Mouse (Mus musculus): ENCODE measurements at regions not wholly inside any gene's neighbourhood (a gene's known extent, or its start where the extent isn't known, plus 50 kb on each side); places are given as distances from the start of the nearest gene placed in this dataset.
A peak's percentile ranks its signal among the peaks of the same experiment; 100 is the strongest.

GRCm38 (mm10) chr5:119613413-119613812 is 57.1 kb upstream of the Tbx3 start:
- no peak overlapping the region for H3K27ac ChIP-seq (replicated peaks)
- WGBS = 10% methylated on average over 6 of the region's 6 CpGs
- ATAC-seq (ENCODE audit: low FRiP score, low read depth) = peak; percentile 51; the same call in 1 of the 2 replicates

GRCm38 (mm10) chr5:119613981-119614770 is 56.3 kb upstream of the Tbx3 start:
- Histone ChIP-seq H3K9me3 (no peaks in the 10 kb centered on the region), H3K4me3 (no peak overlapping the region), H3K36me3 (no peaks in the 10 kb centered on the region), H3K4me1 (replicated peaks) (no peaks in the 10 kb centered on the region), H3K4me2 (no peak overlapping the region), H3K27ac (replicated peaks) (no peak overlapping the region), H3K27me3 (no peaks in the 10 kb centered on the region; the same call in 1 of the 2 replicates), H3K9ac (no peak overlapping the region)
- ATAC-seq (ENCODE audit: low FRiP score, low read depth) = no peak
- WGBS = 84% methylated on average over 10 of the region's 10 CpGs

More at GRCm38 (mm10) chr5:119613413-119613812, 57.1 kb upstream of the Tbx3 start:
- Histone ChIP-seq H3K4me1 (replicated peaks) (no peaks in the 10 kb centered on the region), H3K9me3 (no peaks in the 10 kb centered on the region), H3K27me3 (peaks cover 2% of the 10 kb centered on the region; the same call in 1 of the 2 replicates), H3K9ac (no peak overlapping the region), H3K36me3 (no peaks in the 10 kb centered on the region), H3K4me3 (no peak overlapping the region), H3K4me2 (no peak overlapping the region)

GRCm38 (mm10) chr5:119615681-119616080 is 54.8 kb upstream of the Tbx3 start:
- Histone ChIP-seq H3K27me3 (no peaks in the 10 kb centered on the region; the same call in 1 of the 2 replicates), H3K4me1 (replicated peaks) (no peaks in the 10 kb centered on the region), H3K9ac (no peak overlapping the region), H3K4me3 (no peak overlapping the region), H3K36me3 (no peaks in the 10 kb centered on the region), H3K27ac (replicated peaks) (no peak overlapping the region), H3K9me3 (no peaks in the 10 kb centered on the region), H3K4me2 (no peak overlapping the region)
- no peak for ATAC-seq (ENCODE audit: low FRiP score, low read depth)
- 55% methylated on average over 5 of the region's 5 CpGs for WGBS

- Histone ChIP-seq H3K9me3 (no peaks in the 10 kb centered on the region), H3K27me3 (no peaks in the 10 kb centered on the region), H3K36me3 (no peaks in the 10 kb centered on the region), H3K4me3 (no peak overlapping the region), H3K27ac (replicated peaks) (no peak overlapping the region), H3K4me2 (no peak overlapping the region), H3K4me1 (replicated peaks) (no peaks in the 10 kb centered on the region), H3K9ac (no peak overlapping the region)
- 89% methylated on average over 2 of the region's 2 CpGs for WGBS
- no peak for ATAC-seq (ENCODE audit: low FRiP score, low read depth)
Measured at GRCm38 (mm10) chr5:119617856-119618255, 52.6 kb upstream of the Tbx3 start.

GRCm38 (mm10) chr5:119619906-119620305 is 50.6 kb upstream of the Tbx3 start:
- Histone ChIP-seq H3K27ac (replicated peaks) (no peak overlapping the region), H3K4me3 (no peak overlapping the region), H3K36me3 (no peaks in the 10 kb centered on the region), H3K27me3 (peaks cover 5% of the 10 kb centered on the region), H3K9ac (no peak overlapping the region), H3K4me1 (replicated peaks) (no peaks in the 10 kb centered on the region), H3K9me3 (no peaks in the 10 kb centered on the region), H3K4me2 (no peak overlapping the region)
- no peak for ATAC-seq (ENCODE audit: low FRiP score, low read depth)
- WGBS = 48% methylated on average over 8 of the region's 8 CpGs
